Mouse (Mus musculus) spleen, postnatal 0 days (tissue): ENCODE results near the gene Gm20817. TPM values are rescaled to one million over a fixed set of nuclear protein-coding genes. Genes with fewer than 3 reads are reported as not detected.

Source experiments
- polyA plus RNA-seq: library from polyadenylated mRNA; unstranded; fragments of >200 nt; fragmentation: Nextera tagmentation; extraction: Ambion mirVana; gene quantifications from 2 replicates; pipeline ENCODE4 v1.2.1, GENCODE M21; 2015

The Gm20817 gene
- polyA plus RNA-seq = not detected in 2 replicates

DNA sequence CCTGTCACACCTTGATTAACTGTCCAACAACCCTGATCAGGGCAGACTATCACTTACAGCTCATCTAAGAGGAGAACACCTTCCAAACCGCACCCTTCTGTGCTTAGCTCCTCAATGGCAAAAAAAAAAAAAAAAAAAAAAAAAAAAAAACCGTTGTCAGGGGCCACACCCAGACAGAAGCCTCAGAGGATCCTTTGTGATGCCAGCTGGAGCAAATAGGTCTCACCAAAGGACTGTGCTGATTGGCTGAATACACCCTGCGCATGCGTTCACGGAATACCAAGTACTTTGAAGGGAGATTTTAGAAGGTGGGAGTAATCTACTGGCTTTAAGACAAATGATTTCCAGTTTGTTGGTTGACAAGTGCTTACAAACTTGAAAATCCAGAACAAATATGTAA is at the start of gene Gm20817:
Gene Gm20817, minus strand, starts transcription at position 101 of the 400 bp plus-strand sequence.

